Comparison of ENCODE assay signal across 1 mouse cellular context in the genomic region with DNA sequence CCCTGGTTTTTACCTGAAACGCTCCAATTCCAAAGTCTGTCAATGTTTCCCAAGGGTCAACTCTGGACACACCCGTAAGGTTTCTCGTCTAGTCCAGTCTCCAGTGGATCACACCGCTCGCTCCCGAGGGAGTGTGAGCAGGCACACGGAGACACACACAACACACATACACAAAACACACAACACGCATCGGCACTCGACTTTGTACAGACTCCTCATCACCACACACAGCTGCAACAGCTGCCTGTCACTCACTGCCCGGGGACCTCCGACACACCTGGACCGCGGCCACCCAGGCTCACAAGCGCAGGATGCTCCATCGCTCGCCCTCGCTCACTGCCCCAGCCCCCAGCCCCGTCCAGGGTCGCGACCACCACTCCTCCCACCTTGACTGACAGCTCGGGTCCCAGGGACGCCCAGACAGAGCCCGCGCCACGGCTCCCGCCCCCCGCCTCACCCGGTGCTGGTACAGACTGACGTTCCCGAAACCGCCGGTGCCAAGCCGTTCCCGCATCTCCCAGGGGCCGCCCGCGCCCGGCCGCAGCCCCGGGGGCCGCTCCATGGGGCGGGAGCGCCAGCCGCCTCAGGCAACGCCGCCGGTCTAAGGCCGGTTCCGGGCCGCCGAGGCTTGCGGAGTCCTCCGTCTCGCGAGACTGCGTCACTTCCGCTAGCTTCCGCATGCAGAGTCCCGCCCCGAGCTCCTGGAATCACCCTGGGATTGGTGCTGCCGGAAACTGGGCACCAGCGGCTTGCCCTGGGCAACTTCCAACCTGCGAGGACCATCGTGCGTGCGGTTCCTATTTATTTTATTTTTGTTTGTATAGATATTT.
TF ChIP-seq lines count a peak whose summit lies in the region.

A gene (minus strand): TSS at position 650 of the 830 bp plus-strand sequence.

TF ChIP-seq in MEL, 35 proteins besides CTCF, POLR2A, EP300 and RAD21 (continued from another document):
- TF ChIP-seq POLR2AphosphoS2 (IDR thresholded peaks at IDR 0.05; ENCODE audit: low read length) (peak; percentile 97), TBP (IDR thresholded peaks at IDR 0.05; ENCODE audit: low read depth, low read length) (peak; percentile 77), GATA1 (IDR thresholded peaks at IDR 0.05; ENCODE audit: low read depth, low read length) (no peak), SIN3A (IDR thresholded peaks at IDR 0.05; ENCODE audit: low read length) (peak; percentile 90), UBTF (IDR thresholded peaks at IDR 0.05; ENCODE audit: borderline replicate concordance, insufficient read depth, low read depth, low read length) (no peak)
